In the genomic region with DNA sequence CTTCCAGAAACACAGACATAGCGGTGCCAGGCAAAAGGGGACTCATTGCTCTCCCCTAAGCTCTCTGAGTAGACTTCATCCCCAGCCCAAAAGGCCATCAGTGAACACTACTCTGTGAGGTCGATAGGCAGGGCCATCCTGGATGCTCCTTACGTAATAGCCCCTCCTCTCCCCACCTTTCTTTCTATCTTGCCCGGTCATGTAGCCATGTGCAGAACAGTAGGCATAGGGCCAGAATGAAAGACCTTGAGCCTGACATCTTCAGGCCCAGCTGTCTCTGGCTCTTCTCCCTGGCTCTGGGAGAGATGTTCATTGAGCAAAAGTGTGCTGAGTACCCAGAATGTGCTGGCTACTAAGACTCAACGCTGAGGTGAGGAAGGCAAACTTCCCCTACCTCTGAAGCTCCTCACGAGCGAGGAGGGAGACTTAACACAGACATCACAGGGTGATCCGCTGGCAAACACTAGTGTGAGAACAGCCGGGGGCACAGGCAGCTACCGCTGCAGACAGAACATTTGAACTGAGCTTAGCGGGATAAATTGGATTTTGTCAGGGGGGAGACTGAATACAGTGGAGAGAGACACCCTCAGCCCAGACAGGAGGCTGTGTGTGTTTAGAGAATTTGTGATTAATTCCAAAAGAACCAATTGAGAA, we compare ENCODE assay signal across 23 mouse cellular contexts. TPM values are rescaled to one million over a fixed set of nuclear protein-coding genes. Genes with fewer than 3 reads are reported as not detected.
DNase-seq lines count a peak whose midpoint lies in the region; ATAC-seq lines count a peak whose summit lies in the region.
"Had no signal": no experiment of that assay in that cellular context is flagged by ENCODE, and none has a peak within 500 bp of the region (broad histone marks: within the 10 kb centered on the region; RNA-seq: fewer than 3 reads in every experiment).

No protein-coding gene starts in this region.

- no peak overlapping the region for H3K27ac ChIP-seq in intestine, embryonic 15.5 days
- H3K27ac ChIP-seq: forebrain, embryonic 15.5 days; hindbrain, embryonic 14.5 days; limb, embryonic 10.5 days; liver, embryonic 13.5 days; neural tube, embryonic 12.5 days had no signal

- H3K4me3 ChIP-seq in intestine, embryonic 15.5 days (replicated peaks): no peak overlapping the region
- H3K4me3 ChIP-seq: erythroblast, embryonic 14.5 days; forebrain, embryonic 15.5 days; limb, embryonic 10.5 days; liver, embryonic 13.5 days; neural tube, embryonic 12.5 days had no signal

- H3K9ac ChIP-seq in intestine, embryonic 15.5 days: no peak overlapping the region
- H3K9ac ChIP-seq: forebrain, embryonic 15.5 days; hindbrain, embryonic 14.5 days; liver, embryonic 13.5 days; neural tube, embryonic 12.5 days had no signal

- WGBS in intestine, embryonic 15.5 days: 50% methylated on average over 11 of the region's 11 CpGs

- DNase-seq in adrenal gland, adult (ENCODE audit: inconsistent age in 2 of 2, low spot score in 1 of 2): peak; percentile 29 to 61
- DNase-seq in adrenal gland, postnatal 25 days: no peak
- DNase-seq in kidney, adult 9 months: peak; percentile 43
- DNase-seq in kidney, postnatal 10 days: no peak
- peak; percentile 44 for DNase-seq in thymus, postnatal 0 days (ENCODE audit: low spot score)
- DNase-seq in thymus, postnatal 25 days: no peak
- DNase-seq in embryo, embryonic 9.5 days (ENCODE audit: extremely low spot score): no peak
- DNase-seq: heart, postnatal 14 days; liver, embryonic 13.5 days; right cerebral cortex, postnatal 14 days had no signal

- no peaks in the 10 kb centered on the region for H3K4me1 ChIP-seq in intestine, embryonic 15.5 days (replicated peaks)
- H3K4me1 ChIP-seq: forebrain, embryonic 15.5 days; limb, embryonic 10.5 days; neural tube, embryonic 12.5 days had no signal

- H3K27me3 ChIP-seq in intestine, embryonic 15.5 days (replicated peaks): no peaks in the 10 kb centered on the region
- H3K27me3 ChIP-seq: forebrain, embryonic 15.5 days; liver, embryonic 13.5 days had no signal

- no peak overlapping the region for H3K4me2 ChIP-seq in intestine, embryonic 15.5 days (replicated peaks)
- H3K4me2 ChIP-seq: forebrain, embryonic 15.5 days; heart, embryonic 11.5 days; hindbrain, embryonic 14.5 days; liver, embryonic 13.5 days; neural tube, embryonic 12.5 days had no signal

- H3K9me3 ChIP-seq in intestine, embryonic 15.5 days: no peaks in the 10 kb centered on the region
- H3K9me3 ChIP-seq: forebrain, embryonic 15.5 days; limb, embryonic 10.5 days; liver, embryonic 13.5 days; neural tube, embryonic 12.5 days had no signal

- no peaks in the 10 kb centered on the region for H3K36me3 ChIP-seq in intestine, embryonic 15.5 days
- H3K36me3 ChIP-seq: forebrain, embryonic 15.5 days; limb, embryonic 10.5 days; liver, embryonic 13.5 days; neural tube, embryonic 12.5 days had no signal

- no peak for ATAC-seq in intestine, embryonic 15.5 days
- ATAC-seq: forebrain, embryonic 15.5 days had no signal

RNA-seq across cellular contexts. Expression of a gene that starts 11.8 kb away (rescaled TPM):
- total RNA-seq in adrenal gland, postnatal 25 days (2021): not detected in 2 replicates
- 3.6 and 4.9 TPM in 2 replicates for polyA plus RNA-seq in thymus, postnatal 0 days (2015; fragmentation: Nextera tagmentation; extraction: Ambion mirVana)
- 29.1 and 33.6 TPM in 2 replicates for polyA plus RNA-seq in intestine, embryonic 15.5 days (2015; fragmentation: Nextera tagmentation; extraction: Ambion mirVana)
- total RNA-seq: gastrocnemius, postnatal 4 days; layer of hippocampus, adult 18-20 months; MEL; monocyte, adult 5-6 weeks had no signal
- polyA plus RNA-seq: embryonic facial prominence, embryonic 11.5 days; erythroblast, embryonic 14.5 days; forebrain, embryonic 15.5 days; hindbrain, embryonic 14.5 days had no signal

RNA-seq across cellular contexts. Expression of a gene that starts 33.8 kb away (rescaled TPM):
- not detected in 2 replicates for total RNA-seq in adrenal gland, postnatal 25 days (2021)
- 0.57 and 0.82 TPM in 2 replicates for polyA plus RNA-seq in thymus, postnatal 0 days (2015; fragmentation: Nextera tagmentation; extraction: Ambion mirVana)
- 0.43 TPM in 1 of 2 replicates, not detected in the other for polyA plus RNA-seq in intestine, embryonic 15.5 days (2015; fragmentation: Nextera tagmentation; extraction: Ambion mirVana)
- total RNA-seq: heart, postnatal 14 days; MEL had no signal
- polyA plus RNA-seq: embryonic facial prominence, embryonic 11.5 days; erythroblast, embryonic 14.5 days; forebrain, embryonic 15.5 days; heart, embryonic 11.5 days; hindbrain, embryonic 14.5 days; limb, embryonic 10.5 days; neural tube, embryonic 12.5 days; stomach, embryonic 16.5 days had no signal

RNA-seq across cellular contexts. Expression of a gene that starts 53.3 kb away (rescaled TPM):
- total RNA-seq in adrenal gland, postnatal 25 days (2021): 1.6 and 1.9 TPM in 2 replicates
- polyA plus RNA-seq in thymus, postnatal 0 days (2015; fragmentation: Nextera tagmentation; extraction: Ambion mirVana): 6.0 and 6.6 TPM in 2 replicates
- polyA plus RNA-seq in intestine, embryonic 15.5 days (2015; fragmentation: Nextera tagmentation; extraction: Ambion mirVana): 1.4 TPM in 2 replicates
- total RNA-seq: MEL had no signal

Comparison
In these comparisons a context has a peak if more than half of its experiments do, and no peak if none do; other contexts are left out.
1. DNase-seq: peak in adrenal gland, adult (2 of 2), kidney, adult 9 months (single experiment) and thymus, postnatal 0 days (single experiment); none in adrenal gland, postnatal 25 days (single experiment), kidney, postnatal 10 days (single experiment), thymus, postnatal 25 days (single experiment) and embryo, embryonic 9.5 days (single experiment).